Comparison of ENCODE assay signal across 11 mouse cellular contexts in the genomic region with DNA sequence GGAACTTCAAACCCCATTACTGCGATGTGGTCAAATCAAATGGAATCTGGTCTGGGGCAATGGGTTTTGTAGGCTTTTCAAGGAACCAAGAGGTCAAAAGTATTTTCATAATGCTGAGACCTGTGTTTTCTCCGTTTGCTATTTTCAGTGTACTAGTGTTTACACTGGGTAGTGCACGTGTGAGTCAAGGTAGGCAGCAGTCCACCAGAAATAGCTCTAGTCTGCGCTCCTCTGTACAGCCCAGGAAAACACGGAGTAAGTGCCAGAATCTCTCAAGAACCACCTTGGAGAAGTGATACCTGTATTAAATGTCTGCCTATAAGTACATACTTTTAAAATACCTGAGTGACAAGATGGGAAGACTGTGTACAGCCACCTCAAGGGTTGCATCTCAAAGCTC. TPM values are rescaled to one million over a fixed set of nuclear protein-coding genes. Genes with fewer than 3 reads are reported as not detected.
"Had no signal": no experiment of that assay in that cellular context is flagged by ENCODE, and none has a peak within 500 bp of the region (broad histone marks: within the 10 kb centered on the region; RNA-seq: fewer than 3 reads in every experiment).

No protein-coding gene starts in this region.

- H3K4me2 ChIP-seq: liver, embryonic 12.5 days; lung, embryonic 15.5 days; midbrain, embryonic 13.5 days had no signal

- H3K9ac ChIP-seq: liver, embryonic 12.5 days; lung, embryonic 15.5 days; midbrain, embryonic 13.5 days had no signal

- H3K36me3 ChIP-seq: limb, embryonic 10.5 days; liver, embryonic 12.5 days; lung, embryonic 15.5 days; midbrain, embryonic 13.5 days had no signal

- H3K27me3 ChIP-seq: liver, embryonic 12.5 days; lung, embryonic 15.5 days; midbrain, embryonic 13.5 days had no signal

- ATAC-seq: liver, embryonic 12.5 days; midbrain, embryonic 13.5 days had no signal

- H3K4me3 ChIP-seq: left cerebral cortex, adult 2 months; limb, embryonic 10.5 days; liver, embryonic 12.5 days; lung, embryonic 15.5 days; midbrain, embryonic 13.5 days had no signal

- H3K27ac ChIP-seq: limb, embryonic 10.5 days; liver, embryonic 12.5 days; lung, embryonic 15.5 days; midbrain, embryonic 13.5 days; stomach, postnatal 0 days had no signal

- DNase-seq: kidney, postnatal 10 days; kidney, postnatal 4 days; lung, postnatal 36 days; thymus, postnatal 4 days had no signal

- H3K9me3 ChIP-seq: limb, embryonic 10.5 days; liver, embryonic 12.5 days; lung, embryonic 15.5 days; midbrain, embryonic 13.5 days had no signal

- H3K4me1 ChIP-seq: limb, embryonic 10.5 days; liver, embryonic 12.5 days had no signal

RNA-seq across cellular contexts. Expression of a gene that starts 44.1 kb away (rescaled TPM):
- total RNA-seq: neutrophil, adult 5-6 weeks had no signal
